Mouse (Mus musculus): Measurements from ENCODE around the gene Srsf6.

The Srsf6 gene

DNA sequence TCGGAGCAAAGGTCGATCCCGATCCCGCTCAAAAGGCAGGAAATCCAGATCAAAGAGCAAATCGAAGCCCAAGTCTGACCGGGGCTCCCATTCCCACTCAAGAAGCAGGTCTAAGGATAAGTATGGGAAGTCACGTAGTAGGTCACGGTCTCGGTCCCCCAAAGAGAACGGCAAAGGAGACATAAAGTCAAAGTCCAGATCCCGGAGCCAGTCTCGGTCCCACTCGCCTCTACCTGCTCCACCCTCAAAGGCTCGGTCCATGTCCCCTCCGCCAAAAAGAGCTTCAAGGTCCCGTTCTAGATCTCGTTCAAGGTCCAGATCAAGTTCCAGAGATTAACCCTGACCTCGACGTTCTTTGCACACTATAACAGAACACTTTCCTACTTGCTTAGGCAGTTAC lies 3.1 kb downstream of the Srsf6 start:
- peak; percentile 12 to 52 for DNase-seq

DNA sequence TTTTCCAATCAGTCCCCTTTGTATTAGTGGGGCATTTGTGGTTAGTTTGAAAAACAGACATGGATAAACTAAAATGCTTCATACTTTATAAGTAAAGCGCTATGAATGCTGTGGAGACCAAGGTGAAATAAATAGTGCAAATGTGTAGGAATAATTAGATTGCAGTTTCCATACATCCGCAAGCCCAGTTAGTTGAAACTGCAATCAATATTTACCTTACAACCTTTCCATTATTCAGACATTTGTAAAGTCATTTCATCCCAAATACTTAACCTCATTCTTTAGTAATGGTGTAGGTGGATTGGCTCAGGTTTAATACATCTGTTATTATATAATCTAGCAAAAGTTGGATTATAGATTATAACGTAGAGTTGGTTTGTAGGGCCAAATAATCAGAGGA lies 4.4 kb downstream of the Srsf6 start:
- DNase-seq = no peak

DNA sequence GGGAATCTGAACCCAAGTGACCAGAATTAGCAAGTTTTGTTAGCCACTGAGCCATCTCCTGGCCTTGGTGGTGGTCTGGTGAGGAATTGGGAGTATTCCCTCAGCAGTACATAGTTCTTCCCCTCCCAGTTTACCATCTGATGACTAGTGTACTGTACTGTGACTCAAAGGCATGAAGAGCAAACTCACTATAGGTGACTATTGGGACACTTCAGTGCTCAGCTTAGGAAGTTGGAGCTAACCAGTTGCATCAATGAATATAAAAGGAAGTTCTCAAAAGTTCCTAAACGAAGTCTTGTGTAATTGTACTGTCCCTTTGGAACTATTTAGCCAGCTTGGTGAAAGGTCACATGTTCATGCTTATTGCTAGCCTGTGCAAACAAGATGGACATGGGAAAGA lies 8.2 kb downstream of the Srsf6 start:
- DNase-seq = no peak

- peak; percentile 15 to 46 for DNase-seq
These were observed 12.0 kb downstream of the Srsf6 start, which contains the start of gene L3mbtl1 for GRCm38 (mm10) chr2:162943148-162943846. TSS of gene L3mbtl1 (plus strand) at chr2:162943472.

GRCm38 (mm10) chr2:162943931-162944330 lies 12.6 kb downstream of the Srsf6 start:
- DNase-seq = no peak

- DNase-seq = no peak
These were observed 15.6 kb downstream of the Srsf6 start for GRCm38 (mm10) chr2:162946964-162947363.

DNA sequence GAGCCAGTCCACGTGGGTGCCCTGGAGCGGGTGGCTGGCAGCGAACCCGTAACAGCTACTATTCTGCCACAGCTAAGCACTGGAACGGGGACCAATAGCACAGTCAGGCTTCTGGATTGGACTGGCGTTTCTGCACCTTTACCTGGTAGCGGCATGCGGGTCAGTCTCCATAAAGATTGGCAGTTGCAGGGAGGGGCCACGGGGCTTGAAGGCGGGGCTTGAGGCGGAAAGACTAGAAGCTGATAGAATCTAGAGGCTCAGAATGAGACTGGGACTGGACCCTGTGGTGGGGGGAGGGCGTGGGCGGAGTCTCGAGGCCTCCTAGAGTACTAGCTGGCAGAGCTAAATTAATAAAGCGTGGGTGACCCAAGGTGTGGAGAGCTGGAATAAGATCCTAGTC lies 16.4 kb downstream of the Srsf6 start:
- peak; percentile 52 to 75 for DNase-seq

DNA sequence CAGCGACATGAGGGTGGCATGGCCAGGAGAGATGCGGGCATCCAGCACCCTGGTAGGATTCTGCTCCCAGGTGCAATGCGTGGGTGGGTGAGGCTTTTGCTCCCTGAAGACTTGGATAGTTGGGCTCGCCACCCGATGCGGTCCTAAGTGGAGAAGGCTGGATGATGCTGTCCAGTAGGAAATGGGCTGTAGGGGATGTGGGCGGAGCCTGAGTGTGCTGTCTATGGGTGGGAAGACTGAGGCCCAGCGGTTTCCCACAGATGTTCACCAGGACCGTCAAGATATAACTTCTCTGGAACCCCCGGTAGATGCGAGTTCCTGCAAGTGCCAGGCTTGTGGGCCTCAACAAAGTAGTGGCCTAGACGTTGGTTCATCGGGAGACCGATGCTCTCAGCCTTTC lies 16.9 kb downstream of the Srsf6 start:
- no peak for DNase-seq

GRCm38 (mm10) chr2:162950776-162951175 lies 19.4 kb downstream of the Srsf6 start:
- no peak for DNase-seq

DNA sequence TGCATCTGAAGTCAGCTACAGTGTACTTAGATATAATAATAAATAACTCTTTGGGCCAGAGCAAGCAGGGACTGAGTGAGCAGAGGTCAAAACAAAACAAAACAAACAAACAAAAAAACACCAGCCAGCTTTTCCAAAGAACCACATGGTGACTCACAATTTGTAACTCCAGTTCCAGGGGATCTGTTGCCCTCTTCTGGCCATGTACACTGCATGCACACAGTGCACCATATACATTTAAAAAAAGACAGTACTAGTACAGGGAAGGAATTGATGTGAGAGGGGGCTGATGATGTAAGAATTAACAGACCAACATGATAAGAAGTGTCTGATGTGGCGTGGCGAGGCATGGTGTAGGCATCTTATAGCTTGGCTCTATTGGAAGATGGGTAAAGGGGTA lies 25.5 kb downstream of the Srsf6 start:
- no peak for DNase-seq

DNA sequence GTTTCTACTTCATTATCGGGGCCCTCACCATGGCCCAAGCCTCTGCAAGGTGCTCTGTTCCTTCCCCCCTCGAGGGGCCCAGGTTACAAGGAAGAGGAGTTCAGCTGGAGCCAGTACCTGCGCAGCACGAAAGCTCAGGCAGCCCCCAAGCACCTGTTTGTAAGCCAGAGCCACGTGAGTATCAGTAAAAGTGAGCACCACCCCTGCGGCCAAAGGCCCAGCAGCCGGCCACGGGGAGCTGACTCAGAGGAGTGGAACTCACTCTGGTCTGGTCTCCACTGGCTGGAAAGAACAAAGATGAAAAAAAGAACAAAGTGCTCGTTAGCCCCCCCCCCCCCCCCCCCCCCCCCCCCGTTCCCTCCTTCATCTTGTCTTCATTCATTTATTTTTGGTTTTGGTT lies 30.0 kb downstream of the Srsf6 start:
- DNase-seq = no peak

- no peak for DNase-seq
These were observed 35.4 kb downstream of the Srsf6 start for GRCm38 (mm10) chr2:162966734-162967133.

- DNase-seq = peak; percentile 63 to 69
These were observed 37.0 kb downstream of the Srsf6 start for GRCm38 (mm10) chr2:162968357-162968756.

- no peak for DNase-seq
These were observed 37.8 kb downstream of the Srsf6 start for GRCm38 (mm10) chr2:162969101-162969500.

GRCm38 (mm10) chr2:162970896-162971295 lies 39.6 kb downstream of the Srsf6 start:
- DNase-seq = no peak

DNA sequence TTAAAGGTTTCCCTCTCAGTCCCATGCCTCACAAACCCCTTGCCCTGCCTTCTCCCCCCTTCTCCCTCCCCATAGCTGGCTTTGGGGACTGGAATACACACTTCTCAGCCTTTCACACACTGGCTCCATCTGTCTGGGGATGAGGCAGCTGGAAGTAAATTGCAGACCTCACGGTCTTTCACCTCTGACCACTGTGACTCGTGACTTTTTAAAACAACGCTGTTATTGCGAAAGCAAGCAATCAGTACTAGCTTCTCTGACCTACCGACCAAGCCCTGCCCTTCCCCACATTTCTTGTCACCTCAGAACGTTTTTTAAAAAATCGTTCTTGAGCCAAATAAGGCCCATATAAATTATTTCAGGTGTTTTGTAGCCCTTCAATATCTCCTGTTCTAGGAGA lies 41.4 kb downstream of the Srsf6 start:
- peak in 1 of 2 experiments; percentile 38 for DNase-seq

- DNase-seq = no peak
These were observed 41.9 kb downstream of the Srsf6 start for GRCm38 (mm10) chr2:162973206-162973605.

DNA sequence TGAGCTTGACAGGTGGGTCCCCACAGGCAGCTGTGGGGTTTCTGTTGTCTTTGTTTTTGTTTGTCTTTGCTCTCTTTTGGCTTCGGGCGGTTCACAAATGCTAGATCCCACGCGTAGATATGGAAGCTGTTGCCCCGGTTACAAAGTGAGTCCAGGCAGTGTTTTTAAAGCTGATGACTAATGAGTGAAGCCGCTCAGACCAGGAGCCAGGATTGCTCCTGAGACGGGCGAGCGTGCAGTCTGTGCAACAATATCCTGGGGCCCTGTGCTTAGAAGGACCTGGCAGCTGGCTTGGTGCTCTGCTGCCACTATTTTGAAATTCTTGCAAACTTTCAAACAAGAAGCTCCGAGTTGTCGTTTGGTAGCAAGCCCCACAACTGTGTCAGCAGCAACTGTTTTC lies 42.3 kb downstream of the Srsf6 start:
- DNase-seq = no peak

DNA sequence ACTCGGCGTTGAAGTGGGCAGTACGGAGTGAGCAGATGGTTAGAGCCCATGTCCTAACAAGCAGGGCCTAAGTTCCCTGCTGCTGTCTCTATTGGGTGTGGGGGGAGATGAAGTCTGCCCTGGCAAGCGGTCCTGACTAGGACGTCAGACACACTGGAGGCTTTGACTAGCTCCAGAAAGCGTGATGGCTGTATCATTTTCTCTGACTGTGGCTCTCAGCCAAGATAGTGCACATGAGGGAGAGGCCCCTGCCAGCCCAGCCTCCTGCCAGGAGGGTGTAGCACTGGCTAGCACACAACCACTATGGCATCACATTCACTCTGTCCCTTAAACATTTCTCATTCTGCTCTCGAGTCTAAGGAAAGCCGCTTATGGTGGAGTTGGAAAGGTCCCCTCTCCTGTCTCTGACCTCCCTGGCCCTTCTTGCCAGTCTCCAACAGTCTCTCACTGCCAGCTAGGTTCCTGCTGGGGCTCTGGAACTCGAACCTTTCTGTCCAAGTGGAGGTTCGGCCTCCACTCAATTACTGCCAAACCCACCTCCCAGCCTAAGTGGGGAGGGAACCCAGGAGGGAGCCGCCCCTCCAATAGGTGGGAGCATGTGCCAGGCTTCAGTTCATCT lies 43.9 kb downstream of the Srsf6 start:
- DNase-seq = no peak

DNA sequence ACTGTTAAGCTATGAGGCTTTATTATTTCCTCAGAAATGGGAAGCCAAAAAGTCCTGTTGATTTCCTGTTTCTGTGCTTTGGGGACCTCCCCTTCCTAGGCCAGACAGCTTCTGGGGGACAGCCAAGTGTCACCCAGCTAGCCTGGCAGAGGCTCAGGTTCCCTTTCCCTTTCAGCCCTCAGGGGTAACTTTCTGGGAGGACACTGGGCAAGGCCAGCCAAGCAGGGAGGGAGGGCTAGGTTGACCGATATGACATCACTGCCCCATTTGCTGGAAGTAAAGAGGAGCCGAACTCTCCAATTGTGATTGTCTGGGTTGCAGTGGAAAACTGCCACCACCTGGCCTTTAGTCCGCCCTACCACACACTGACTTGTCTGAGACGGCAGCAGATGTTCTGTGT lies 44.7 kb downstream of the Srsf6 start:
- DNase-seq = peak; percentile 72 to 83

GRCm38 (mm10) chr2:162984381-162984780 lies 53.1 kb downstream of the Srsf6 start:
- DNase-seq = peak; percentile 69 to 87

DNA sequence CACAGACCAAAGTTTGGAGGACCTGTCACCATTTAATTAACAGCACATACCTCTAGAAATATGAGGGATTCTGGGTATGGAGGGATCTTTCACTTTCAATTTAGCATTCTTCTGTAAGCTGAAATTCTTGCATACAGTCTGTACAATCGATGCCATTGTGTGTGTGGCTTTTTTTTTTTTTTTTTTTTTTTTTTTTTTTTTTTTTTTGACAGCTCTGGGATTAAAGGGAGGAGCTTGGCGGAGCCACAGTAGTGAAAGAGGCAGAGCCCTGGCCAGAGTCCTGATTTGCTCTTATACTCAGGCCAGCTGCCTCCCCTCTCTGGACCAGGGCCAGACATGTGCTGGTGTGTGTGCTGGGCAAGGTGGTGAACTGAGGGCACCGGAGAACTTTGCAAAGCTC lies 54.6 kb downstream of the Srsf6 start:
- DNase-seq = peak; percentile 96 to 98
